Mouse (Mus musculus) myocyte (in vitro differentiated cells): ENCODE data around the gene Lrrc29. TPM values are rescaled to one million over a fixed set of nuclear protein-coding genes. Genes with fewer than 3 reads are reported as not detected.
A peak's percentile ranks its signal among the peaks of the same experiment; 100 is the strongest.

Experiments
- H3K27me3 ChIP-seq: one replicate; pipeline ENCODE4 v1.6.1; 2011; ENCODE audit not compliant: control insufficient read depth, insufficient read depth, insufficient read length
- H3K36me3 ChIP-seq: one replicate; pipeline ENCODE4 v1.6.1; 2011; ENCODE audit not compliant: control insufficient read depth, insufficient read depth
- H3K4me2 ChIP-seq: one replicate; pipeline ENCODE4 v1.6.1; 2011; ENCODE audit warnings: low read depth, control low read depth
- H3K4me3 ChIP-seq: one replicate; pipeline ENCODE4 v1.5.1; 2011; ENCODE audit warnings: mild to moderate bottlenecking, control low read depth, moderate library complexity
- H3K79me2 ChIP-seq: one replicate; pipeline ENCODE4 v1.6.1; 2011; ENCODE audit not compliant: control insufficient read depth, insufficient read depth
- H3ac ChIP-seq: one replicate; pipeline ENCODE4 v1.6.1; 2011; ENCODE audit not compliant: control insufficient read depth, insufficient read length
- CEBPB ChIP-seq: IDR thresholded peaks from 2 replicates; pipeline ENCODE4 v1.6.1; 2011; ENCODE audit warnings: mild to moderate bottlenecking, moderate library complexity; ENCODE audit not compliant: poor library complexity, insufficient read depth, severe bottlenecking
- E2F4 ChIP-seq: IDR thresholded peaks from one replicate; pipeline ENCODE4 v1.6.1; 2011; ENCODE audit warnings: mild to moderate bottlenecking, control low read depth, moderate library complexity; ENCODE audit not compliant: insufficient read depth
- MAX ChIP-seq: IDR thresholded peaks from one replicate; pipeline ENCODE4 v1.6.1; 2011; ENCODE audit warnings: low read depth, mild to moderate bottlenecking, control low read depth
- MYOD1 ChIP-seq, 3 experiments: IDR thresholded peaks; one replicate each; pipeline ENCODE4 v1.6.1; 2011; ENCODE audit warnings: control low read depth in 2 of 3, low read depth in 2 of 3, mild to moderate bottlenecking in 2 of 3, moderate library complexity in 1 of 3; ENCODE audit not compliant: insufficient read length in 2 of 3, control insufficient read depth in 1 of 3
- MYOG ChIP-seq, 3 experiments: IDR thresholded peaks; one replicate each; pipeline ENCODE4 v1.6.1; 2011; ENCODE audit warnings: control low read depth in 2 of 3, low read depth in 2 of 3, mild to moderate bottlenecking in 2 of 3; ENCODE audit not compliant: insufficient read length in 2 of 3, control insufficient read depth in 1 of 3, insufficient read depth in 1 of 3
- POLR2A ChIP-seq: IDR thresholded peaks from one replicate; pipeline ENCODE4 v1.6.1; 2011; ENCODE audit warnings: low read depth, mild to moderate bottlenecking, control low read depth, moderate library complexity; ENCODE audit not compliant: insufficient read length
- POLR2AphosphoS2 ChIP-seq: IDR thresholded peaks from one replicate; pipeline ENCODE4 v1.6.1; 2011; ENCODE audit warnings: low read depth, control low read depth; ENCODE audit not compliant: insufficient read length
- REST ChIP-seq: IDR thresholded peaks from one replicate; pipeline ENCODE4 v1.6.1; 2011; ENCODE audit warnings: mild to moderate bottlenecking, control low read depth, moderate library complexity; ENCODE audit not compliant: insufficient read depth, insufficient read length
- SRF ChIP-seq: IDR thresholded peaks from one replicate; pipeline ENCODE4 v1.6.1; 2011; ENCODE audit warnings: low read depth; ENCODE audit not compliant: control insufficient read depth, insufficient read length
- TCF12 ChIP-seq: IDR thresholded peaks from one replicate; pipeline ENCODE4 v1.6.1; 2011; ENCODE audit warnings: mild to moderate bottlenecking, control low read depth; ENCODE audit not compliant: poor library complexity, insufficient read depth, severe bottlenecking
- TCF3 ChIP-seq: IDR thresholded peaks from one replicate; pipeline ENCODE4 v1.6.1; 2011; ENCODE audit warnings: low read depth, control low read depth; ENCODE audit not compliant: insufficient read length
- USF1 ChIP-seq: IDR thresholded peaks from one replicate; pipeline ENCODE4 v1.6.1; 2011; ENCODE audit warnings: low read depth, mild to moderate bottlenecking, control low read depth, moderate library complexity
- polyA plus RNA-seq: library from polyadenylated mRNA; unstranded; fragments of >200 nt; fragmentation: generic; extraction: Trizol; gene quantifications from one replicate; pipeline ENCODE4 v1.2.1, GENCODE M21; 2012; ENCODE audit warnings: missing spikeins

Lrrc29 gene
- polyA plus RNA-seq, 1 experiment, result 1.8 TPM

- Histone ChIP-seq H3ac (no peak overlapping the region), H3K36me3 (peaks cover 48% of the 10 kb centered on the region), H3K4me2 (no peak overlapping the region), H3K27me3 (no peaks in the 10 kb centered on the region), H3K79me2 (peaks cover 17% of the 10 kb centered on the region), H3K4me3 (no peak overlapping the region)
- TF ChIP-seq POLR2A, result no peak
- no peak for TF ChIP-seq CEBPB
- no peak for TF ChIP-seq SRF
- TF ChIP-seq TCF3, result no peak
- no peak for TF ChIP-seq REST
- peak; percentile 52 for TF ChIP-seq POLR2AphosphoS2
- TF ChIP-seq MAX, result no peak
- TF ChIP-seq MYOD1 (IDR thresholded peaks at IDR 0.05; ENCODE audit: control insufficient read depth in 1 of 3, insufficient read length in 2 of 3, low read depth in 2 of 3), result no peak
These were observed 10.5 kb upstream of the Lrrc29 start for GRCm38 (mm10) chr8:105336373-105337130.

GRCm38 (mm10) chr8:105332523-105332922 lies 6.4 kb upstream of the Lrrc29 start:
- Histone ChIP-seq H3K4me3 (no peak overlapping the region), H3K79me2 (peaks cover 8% of the 10 kb centered on the region), H3K36me3 (peaks cover 52% of the 10 kb centered on the region), H3K4me2 (no peak overlapping the region), H3K27me3 (no peaks in the 10 kb centered on the region), H3ac (no peak overlapping the region)
- TF ChIP-seq MYOD1 (IDR thresholded peaks at IDR 0.05; ENCODE audit: control insufficient read depth in 1 of 3, insufficient read length in 2 of 3, low read depth in 2 of 3) (no peak), REST (no peak), USF1 (no peak), MAX (no peak), TCF12 (no peak), CEBPB (no peak), TCF3 (no peak), E2F4 (no peak), POLR2A (no peak), MYOG (IDR thresholded peaks at IDR 0.05; ENCODE audit: control insufficient read depth in 1 of 3, insufficient read depth in 1 of 3, insufficient read length in 2 of 3, low read depth in 2 of 3) (no peak), SRF (no peak), POLR2AphosphoS2 (no peak)

DNA sequence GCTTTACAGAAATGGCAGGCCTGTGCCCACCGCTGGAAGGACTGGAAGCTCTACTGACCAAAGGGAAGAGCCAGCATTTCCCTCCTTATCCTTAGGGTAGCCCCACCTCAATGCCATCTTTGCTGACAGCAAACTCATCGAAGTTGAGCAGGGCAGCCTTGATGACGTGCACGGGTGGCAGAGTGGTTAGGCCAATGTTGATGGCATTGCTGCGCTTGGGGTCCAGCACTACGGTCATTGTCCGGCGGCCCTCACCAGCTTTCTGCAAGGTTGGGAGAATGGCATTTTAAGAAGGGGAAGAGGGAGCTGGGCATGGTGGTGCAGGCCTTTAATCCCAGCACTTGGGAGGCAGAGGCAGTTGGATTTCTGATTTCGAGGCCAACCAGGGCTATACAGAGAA lies 5.9 kb upstream of the Lrrc29 start:
- H3K27me3 ChIP-seq, result no peaks in the 10 kb centered on the region
- no peak overlapping the region for H3ac ChIP-seq
- H3K4me2 ChIP-seq, result no peak overlapping the region
- peaks cover 14% of the 10 kb centered on the region for H3K79me2 ChIP-seq
- peaks cover 46% of the 10 kb centered on the region for H3K36me3 ChIP-seq
- TF ChIP-seq POLR2AphosphoS2, result peak; percentile 62
- TF ChIP-seq TCF3, result no peak
- no peak overlapping the region for H3K4me3 ChIP-seq

DNA sequence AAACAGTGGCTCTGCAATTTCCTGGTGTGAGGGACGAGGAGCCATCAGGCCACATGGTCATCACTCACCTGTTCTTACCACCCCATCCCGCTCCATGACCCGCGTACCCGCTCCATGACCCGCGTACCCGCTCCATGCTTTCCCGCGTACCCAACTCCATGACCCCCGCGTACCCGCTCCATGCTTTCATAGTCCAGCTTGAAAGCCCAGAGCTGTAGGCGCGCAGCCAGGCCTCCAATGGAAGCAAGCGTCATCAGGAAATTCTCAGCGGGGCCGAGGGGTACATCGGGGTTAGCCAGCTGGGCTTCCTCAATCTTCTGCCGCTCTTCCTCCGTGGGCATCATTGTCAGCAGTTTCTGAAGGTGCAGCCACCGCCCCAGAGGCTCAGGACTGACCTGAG lies 5.4 kb upstream of the Lrrc29 start:
- peaks cover 18% of the 10 kb centered on the region for H3K79me2 ChIP-seq
- TF ChIP-seq POLR2A (peak; percentile 37), CEBPB (no peak)
- peaks cover 41% of the 10 kb centered on the region for H3K36me3 ChIP-seq
- no peak overlapping the region for H3K4me3 ChIP-seq
- no peaks in the 10 kb centered on the region for H3K27me3 ChIP-seq
- H3ac ChIP-seq, result no peak overlapping the region
- H3K4me2 ChIP-seq, result no peak overlapping the region

DNA sequence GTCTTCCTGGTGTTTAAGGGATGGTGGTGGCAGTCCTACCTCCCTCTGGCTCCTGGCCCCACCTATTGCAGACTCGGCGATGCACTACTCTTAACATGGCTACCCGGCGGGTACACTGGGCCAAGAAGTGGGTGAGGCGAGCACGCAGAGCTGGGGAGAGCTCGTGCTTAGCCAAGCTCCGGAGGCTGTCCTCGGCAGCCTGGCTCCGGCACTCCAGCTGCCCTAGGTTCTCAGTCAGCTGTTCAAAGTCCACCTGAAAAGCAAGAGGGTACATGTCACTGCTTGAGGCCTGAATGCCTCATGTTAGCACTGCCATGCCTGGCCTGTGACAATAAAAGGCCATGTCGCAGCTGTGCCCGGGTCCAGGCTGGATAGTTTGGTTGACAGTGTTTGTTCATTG lies 4.2 kb upstream of the Lrrc29 start:
- Histone ChIP-seq H3K4me3 (no peak overlapping the region), H3K79me2 (peaks cover 25% of the 10 kb centered on the region), H3K4me2 (no peak overlapping the region), H3K36me3 (peaks cover 31% of the 10 kb centered on the region), H3ac (no peak overlapping the region), H3K27me3 (no peaks in the 10 kb centered on the region)
- TF ChIP-seq POLR2AphosphoS2, result no peak
- no peak for TF ChIP-seq USF1
- TF ChIP-seq CEBPB, result no peak
- TF ChIP-seq MYOD1 (IDR thresholded peaks at IDR 0.05; ENCODE audit: control insufficient read depth in 1 of 3, insufficient read length in 2 of 3, low read depth in 2 of 3), result no peak
- TF ChIP-seq MAX, result no peak
- TF ChIP-seq POLR2A, result no peak
- TF ChIP-seq TCF3, result no peak
- TF ChIP-seq TCF12, result no peak
- TF ChIP-seq E2F4, result no peak
- TF ChIP-seq REST, result no peak
- TF ChIP-seq SRF, result no peak
